Mouse (Mus musculus) ovary, adult 18-20 months (tissue): ENCODE measurements around the gene Mtss1l.

Experiments used
- DNase-seq: peaks from one replicate; pipeline ENCODE4 v3.0.0; 2022; ENCODE audit warnings: low spot score, mixed read lengths

Mtss1l gene

GRCm38 (mm10) chr8:110720685-110721598 lies at the start of gene Mtss1l:
Mtss1l (plus strand) TSS chr8:110721476.
- peak; percentile 81 for DNase-seq

GRCm38 (mm10) chr8:110672133-110672532 lies 49.1 kb upstream of the Mtss1l start:
- DNase-seq: no peak

GRCm38 (mm10) chr8:110673168-110673567 lies 48.1 kb upstream of the Mtss1l start:
- DNase-seq: no peak

GRCm38 (mm10) chr8:110674589-110674988 lies 46.7 kb upstream of the Mtss1l start:
- no peak for DNase-seq

GRCm38 (mm10) chr8:110676702-110677101 lies 44.6 kb upstream of the Mtss1l start:
- no peak for DNase-seq

GRCm38 (mm10) chr8:110677174-110677660 lies 44.1 kb upstream of the Mtss1l start:
- no peak for DNase-seq

- DNase-seq: no peak
Measured at GRCm38 (mm10) chr8:110678989-110679388, 42.3 kb upstream of the Mtss1l start.

GRCm38 (mm10) chr8:110687726-110688125 lies 33.5 kb upstream of the Mtss1l start:
- DNase-seq: peak; percentile 56

GRCm38 (mm10) chr8:110689961-110690360 lies 31.3 kb upstream of the Mtss1l start:
- no peak for DNase-seq

GRCm38 (mm10) chr8:110694226-110694625 lies 27.1 kb upstream of the Mtss1l start:
- DNase-seq: no peak

- no peak for DNase-seq
Measured at GRCm38 (mm10) chr8:110694826-110695225, 26.4 kb upstream of the Mtss1l start.

GRCm38 (mm10) chr8:110695431-110695830 lies 25.8 kb upstream of the Mtss1l start:
- DNase-seq: no peak

- no peak for DNase-seq
Measured at GRCm38 (mm10) chr8:110696051-110696450, 25.2 kb upstream of the Mtss1l start.

GRCm38 (mm10) chr8:110697571-110697970 lies 23.7 kb upstream of the Mtss1l start:
- no peak for DNase-seq

GRCm38 (mm10) chr8:110698098-110698497 lies 23.2 kb upstream of the Mtss1l start:
- DNase-seq: no peak

- no peak for DNase-seq
Measured at GRCm38 (mm10) chr8:110699501-110699900, 21.8 kb upstream of the Mtss1l start.

GRCm38 (mm10) chr8:110700561-110700960 lies 20.7 kb upstream of the Mtss1l start:
- no peak for DNase-seq

GRCm38 (mm10) chr8:110702636-110703459 lies 18.4 kb upstream of the Mtss1l start:
- no peak for DNase-seq

GRCm38 (mm10) chr8:110703460-110704061 lies 17.7 kb upstream of the Mtss1l start:
- no peak for DNase-seq

GRCm38 (mm10) chr8:110704103-110704502 lies 17.2 kb upstream of the Mtss1l start:
- no peak for DNase-seq

- no peak for DNase-seq
Measured at GRCm38 (mm10) chr8:110705391-110706287, 15.6 kb upstream of the Mtss1l start.
